Mouse (Mus musculus) c-Kit-positive CD71-positive TER-119-positive erythroid progenitor cells, embryonic 14.5 days (primary cell): ENCODE measurements around the gene Sirt7.

Experiments used
- DNase-seq: peaks from one replicate; pipeline ENCODE4 v3.0.0-alpha.2; 2013; ENCODE audit warnings: low spot score

The Sirt7 gene

GRCm38 (mm10) chr11:120582268-120582981 lies 42.6 kb downstream of the Sirt7 start:
- peak; percentile 72 for DNase-seq

- DNase-seq: peak; percentile 70
Observed at GRCm38 (mm10) chr11:120581490-120582267, 43.4 kb downstream of the Sirt7 start, which contains the start of gene Arhgdia. TSS of gene Arhgdia (minus strand) at chr11:120581624.

GRCm38 (mm10) chr11:120580871-120581331 lies 44.1 kb downstream of the Sirt7 start:
- DNase-seq: no peak

DNA sequence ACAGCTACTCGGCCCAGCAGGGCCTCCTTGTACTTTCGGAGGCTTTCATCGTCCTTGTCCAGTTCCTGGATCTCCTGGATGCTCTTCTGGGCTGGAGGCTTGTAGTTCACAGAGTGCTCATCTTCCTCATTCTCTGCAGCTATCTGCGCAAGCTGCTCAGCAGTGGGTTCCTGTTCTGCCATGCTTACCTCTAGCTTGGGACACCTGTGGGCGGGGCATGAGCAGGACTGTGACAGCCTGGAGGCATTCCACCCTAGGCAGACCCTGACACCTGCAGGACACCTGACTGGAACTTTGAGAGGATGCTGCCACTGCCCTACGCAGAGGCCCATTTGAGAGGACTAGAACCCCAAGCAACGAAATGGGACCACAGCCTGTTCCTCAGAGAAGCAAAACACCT lies 44.9 kb downstream of the Sirt7 start:
- DNase-seq: no peak

GRCm38 (mm10) chr11:120579316-120580107 lies 45.5 kb downstream of the Sirt7 start:
- peak; percentile 75 for DNase-seq

DNA sequence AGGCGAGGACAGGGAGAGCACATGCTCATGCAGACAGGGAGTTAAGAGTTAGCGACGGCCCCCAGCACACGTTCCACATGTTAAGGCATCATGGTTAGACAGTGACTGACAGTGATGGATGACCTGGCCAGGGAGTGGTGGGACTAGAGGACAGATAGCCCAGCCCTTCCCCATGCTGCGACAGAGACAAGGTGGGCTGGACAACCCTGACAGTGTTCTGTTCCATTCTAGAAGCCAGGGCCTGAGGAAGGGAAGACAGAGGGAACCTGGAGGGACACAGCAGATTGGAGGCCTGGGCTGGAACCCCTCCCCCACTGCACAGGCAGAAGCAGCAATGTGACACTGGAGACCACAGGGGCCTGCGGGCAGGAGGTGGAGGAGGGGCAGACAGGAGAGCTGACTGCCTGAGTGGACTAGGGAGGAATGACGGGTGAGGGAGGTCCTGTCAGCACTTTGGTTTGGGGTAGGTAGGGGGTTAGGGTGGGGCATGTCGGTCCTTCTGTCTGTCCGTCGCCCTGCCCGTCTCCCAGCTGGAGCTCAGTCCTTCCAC lies 46.3 kb downstream of the Sirt7 start:
- DNase-seq: no peak

DNA sequence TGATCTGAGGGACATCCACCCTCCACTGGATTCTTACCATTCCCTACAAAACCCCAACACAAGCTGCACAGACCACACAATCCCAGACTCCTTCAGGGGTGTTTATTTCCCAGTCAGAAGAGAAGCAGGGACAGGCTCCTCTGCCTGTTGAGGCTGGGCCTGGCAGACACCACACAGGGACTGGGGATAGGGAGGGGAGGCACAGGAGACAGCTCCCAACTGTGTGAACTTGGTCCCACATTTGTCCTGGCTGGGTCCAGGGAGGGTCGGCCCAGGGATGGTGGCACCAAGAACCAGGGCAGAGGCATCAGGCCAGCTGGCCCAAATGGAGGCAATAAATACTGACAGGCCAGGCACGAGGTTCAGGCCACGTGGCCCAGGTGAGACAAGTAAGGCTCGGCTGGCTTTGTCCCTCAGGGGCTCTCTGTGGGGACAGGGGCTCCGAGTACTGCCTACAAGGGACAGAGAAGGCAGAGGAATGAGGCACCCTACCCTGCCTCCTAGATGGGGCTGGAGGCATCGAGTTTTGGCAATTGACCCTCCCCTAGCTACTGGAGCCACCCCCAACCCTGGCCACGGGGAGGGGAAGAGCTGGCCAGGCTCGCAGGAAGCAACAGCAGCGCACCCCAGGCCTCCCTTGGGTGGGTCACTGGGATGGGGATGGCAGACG lies 46.9 kb downstream of the Sirt7 start:
- no peak for DNase-seq

DNA sequence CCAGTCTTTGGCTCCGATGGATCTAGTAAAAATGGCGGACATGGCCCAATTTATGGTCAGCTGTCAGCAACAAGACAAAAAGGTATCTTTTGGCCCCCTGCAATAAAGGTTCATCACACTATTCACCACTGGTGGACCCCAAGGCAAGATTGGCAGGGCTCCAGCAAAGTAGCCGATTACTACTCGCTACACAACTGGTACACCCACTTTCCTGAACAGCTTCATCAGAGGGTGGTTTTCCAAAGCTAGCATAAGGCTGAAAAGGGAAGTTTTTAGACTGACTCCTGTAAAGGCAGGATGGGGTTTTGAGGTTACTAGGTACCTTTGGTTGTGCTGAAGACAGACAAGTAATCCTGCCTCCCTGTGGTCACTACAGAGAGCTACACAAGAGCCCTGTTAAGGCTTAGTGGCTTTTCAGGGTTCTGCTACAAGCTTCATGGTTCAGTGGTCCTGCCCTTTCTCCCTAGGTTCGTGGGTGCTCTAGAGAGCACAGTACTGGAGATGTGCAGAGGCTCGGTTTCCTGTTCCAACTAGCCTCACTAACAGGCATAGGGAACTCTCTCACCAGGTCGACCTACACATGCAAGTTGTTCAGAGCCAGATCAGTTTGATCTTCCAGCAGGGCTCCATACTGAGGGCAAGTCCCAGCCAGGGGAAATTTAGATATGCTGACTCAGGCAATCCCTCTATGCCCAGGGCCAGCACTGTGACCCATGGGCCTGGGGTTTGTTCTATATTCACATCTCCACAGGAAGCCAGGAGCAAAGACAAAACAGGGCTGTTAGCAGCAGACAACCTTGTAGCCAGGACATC lies 47.6 kb downstream of the Sirt7 start:
- no peak for DNase-seq

DNA sequence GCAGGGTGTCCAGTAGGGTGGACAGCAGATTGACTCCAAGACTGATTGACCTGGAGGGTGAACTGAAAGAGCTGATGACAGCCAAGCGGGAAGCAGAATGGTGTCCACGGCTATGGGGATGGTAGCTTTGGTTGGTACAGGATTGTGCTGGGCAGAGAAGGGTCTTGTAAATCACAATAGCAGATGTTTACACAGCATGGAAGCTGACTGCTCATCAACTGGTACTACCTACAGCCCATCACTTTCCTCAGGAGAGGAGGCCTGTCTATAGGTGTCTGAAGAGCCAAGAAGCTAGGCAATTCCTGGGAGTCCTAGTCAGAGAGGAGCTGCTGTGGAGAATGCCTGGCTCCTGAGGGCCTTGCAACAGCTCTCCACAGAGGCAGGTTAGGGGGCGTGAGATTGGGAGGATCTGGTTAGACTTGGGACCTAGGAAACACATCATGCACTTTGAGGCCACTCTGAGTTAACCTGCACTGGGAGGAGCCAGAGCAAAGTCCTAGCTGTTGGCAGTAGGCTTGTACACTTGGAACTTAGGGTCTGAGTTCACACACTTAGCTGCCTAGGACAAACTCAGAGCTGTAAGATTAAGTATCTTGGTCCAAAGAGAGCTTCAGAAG lies 48.6 kb downstream of the Sirt7 start:
- no peak for DNase-seq

DNA sequence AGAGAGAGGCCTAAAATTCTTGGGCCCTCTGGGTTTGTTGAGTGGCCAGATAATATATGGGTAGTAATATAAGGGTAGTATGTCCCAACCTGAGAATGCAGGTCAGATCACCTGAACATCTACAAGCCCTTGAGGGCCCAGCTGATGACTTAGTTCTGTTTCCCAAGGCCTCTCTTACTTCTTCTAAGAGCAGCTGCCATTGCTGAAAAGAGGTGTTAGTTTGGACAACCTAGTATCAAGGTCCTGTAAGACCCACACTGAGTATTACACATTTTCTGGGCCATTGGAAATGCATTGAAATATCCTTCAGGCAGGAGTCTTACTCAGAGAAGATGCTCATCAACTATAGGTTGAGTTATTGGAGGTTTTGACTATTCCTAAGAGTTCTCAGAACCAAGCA lies 49.1 kb downstream of the Sirt7 start:
- DNase-seq: no peak

- DNase-seq: no peak
Observed at GRCm38 (mm10) chr11:120575046-120575445, 50.0 kb downstream of the Sirt7 start.

DNA sequence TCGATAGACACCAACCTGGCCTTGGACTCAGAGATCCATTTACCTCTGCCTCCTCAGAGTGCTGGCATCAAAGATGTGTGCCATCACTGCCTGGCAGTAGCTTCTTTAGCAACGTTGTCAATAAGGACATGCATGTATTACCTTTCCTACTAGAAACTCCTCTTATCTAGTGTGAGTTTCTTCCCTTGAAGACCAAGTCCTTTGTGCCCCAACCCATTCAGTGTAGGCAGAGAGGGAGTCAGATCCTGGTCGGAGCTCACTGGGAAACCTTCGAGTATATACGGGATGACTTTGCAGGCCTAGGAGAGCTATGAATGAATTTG lies 50.8 kb downstream of the Sirt7 start:
- DNase-seq: no peak

- DNase-seq: no peak
Observed at GRCm38 (mm10) chr11:120573585-120574277, 51.3 kb downstream of the Sirt7 start.

- peak; percentile 98 for DNase-seq
Observed at GRCm38 (mm10) chr11:120572752-120573584, 52.1 kb downstream of the Sirt7 start, which contains the start of gene P4hb. TSS of gene P4hb (minus strand) at chr11:120573253.

DNA sequence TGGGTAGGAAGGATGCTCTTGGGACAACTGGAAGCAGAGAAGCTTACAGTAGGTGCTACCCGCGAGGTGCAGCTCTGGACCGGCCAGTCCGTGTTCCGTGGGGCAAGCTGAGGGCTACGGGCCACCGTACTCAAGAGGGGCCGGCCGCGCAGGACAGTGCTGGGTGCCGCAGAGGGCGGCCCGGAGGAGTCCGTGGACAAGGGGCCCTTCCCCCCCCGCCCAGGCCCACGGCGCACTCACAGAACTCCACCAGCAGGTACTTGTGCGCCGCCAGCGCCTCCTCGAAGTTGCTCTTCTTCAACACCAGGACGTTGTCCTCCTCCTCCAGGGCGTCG lies 52.7 kb downstream of the Sirt7 start:
- no peak for DNase-seq

DNA sequence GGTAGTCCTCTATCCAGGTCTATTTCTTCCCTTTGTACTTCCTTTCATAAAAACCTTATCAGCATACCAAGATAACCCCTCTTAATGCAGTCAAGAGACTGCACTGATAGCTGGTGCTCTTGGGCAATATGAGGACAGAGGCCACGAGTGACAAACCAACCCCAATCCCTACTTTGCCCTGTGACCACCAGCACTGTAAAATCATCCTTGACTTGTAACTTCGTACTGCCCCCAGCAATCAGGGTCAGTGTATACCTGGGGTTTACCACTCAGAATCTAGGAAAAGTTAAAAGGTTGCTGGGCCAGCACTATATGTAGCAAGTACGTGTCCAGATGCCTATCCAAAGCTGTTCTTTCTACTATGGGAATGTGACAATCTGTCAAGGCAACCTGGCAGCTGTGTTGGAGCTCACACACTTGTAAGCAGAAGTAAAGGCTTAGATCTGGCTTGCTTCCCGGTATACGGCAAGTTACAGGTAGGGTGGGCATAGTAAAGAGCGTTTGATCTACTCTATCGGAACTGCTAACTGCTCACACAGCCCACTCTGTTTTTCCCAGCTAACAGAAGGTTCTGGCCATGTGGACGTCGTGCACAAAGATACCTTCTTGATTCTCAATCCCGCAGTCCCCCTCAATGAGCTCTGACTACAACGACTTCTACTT lies 53.2 kb downstream of the Sirt7 start:
- DNase-seq: no peak

DNA sequence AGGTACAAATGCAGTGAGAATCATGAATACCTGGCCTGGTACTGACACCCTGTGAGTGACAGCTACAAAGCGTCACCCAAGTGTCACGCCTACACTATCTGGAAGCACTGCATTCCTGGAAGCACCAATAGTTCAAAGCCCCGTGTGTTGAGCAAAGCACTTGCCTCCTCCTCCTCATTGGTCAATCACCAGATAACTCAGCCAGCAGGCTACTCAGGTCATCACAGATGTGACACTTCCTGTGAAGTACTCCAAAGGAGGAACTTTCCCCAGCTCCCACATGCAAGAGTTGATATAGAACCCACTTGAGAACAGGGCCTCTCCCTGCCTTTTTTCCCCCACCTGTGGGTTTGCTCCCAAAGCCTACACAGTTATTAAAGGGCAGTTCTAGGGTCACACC lies 53.9 kb downstream of the Sirt7 start:
- DNase-seq: no peak
